Mouse (Mus musculus) intestine, postnatal 0 days (tissue): ENCODE measurements around the gene Ldah. TPM values are rescaled to one million over a fixed set of nuclear protein-coding genes. Genes with fewer than 3 reads are reported as not detected.

Experiments used
- ATAC-seq: fragments of 200-750 bp; cut with Nextera tagmentation; 2 replicates; pipeline ENCODE4 v1.8.0; 2017; ENCODE audit warnings: mild to moderate bottlenecking, moderate TSS enrichment, moderate library complexity
- H3K27ac ChIP-seq: fragments of 300-500 bp; sonication (generic); 2 replicates; pipeline ENCODE4 v1.5.1; 2014; ENCODE audit warnings: mild to moderate bottlenecking, low read depth, low read length, moderate library complexity
- H3K27me3 ChIP-seq: fragments of 300-500 bp; sonication (generic); replicated peaks from 2 replicates; pipeline ENCODE4 v1.6.1; 2014; ENCODE audit warnings: low read length, mixed read lengths; ENCODE audit not compliant: control insufficient read depth, insufficient read depth
- H3K36me3 ChIP-seq: fragments of 300-500 bp; sonication (generic); 2 replicates; pipeline ENCODE4 v1.6.1; 2014; ENCODE audit warnings: mild to moderate bottlenecking, moderate library complexity; ENCODE audit not compliant: control insufficient read depth, insufficient read depth
- H3K4me1 ChIP-seq: fragments of 300-500 bp; sonication (generic); replicated peaks from 2 replicates; pipeline ENCODE4 v1.6.1; 2014; ENCODE audit warnings: antibody characterized with exemption, low read length, mixed read lengths; ENCODE audit not compliant: control insufficient read depth, insufficient read depth
- H3K4me2 ChIP-seq: fragments of 300-500 bp; sonication (generic); replicated peaks from 2 replicates; pipeline ENCODE4 v1.6.1; 2014; ENCODE audit warnings: low read depth, mild to moderate bottlenecking, moderate library complexity
- H3K4me3 ChIP-seq: fragments of 300-500 bp; sonication (generic); 2 replicates; pipeline ENCODE4 v1.5.1; 2014; ENCODE audit warnings: low read depth, low read length
- H3K9ac ChIP-seq: fragments of 300-500 bp; sonication (generic); 2 replicates; pipeline ENCODE4 v1.6.1; 2014; ENCODE audit warnings: mild to moderate bottlenecking, low read depth, low read length
- H3K9me3 ChIP-seq: fragments of 300-500 bp; sonication (generic); 2 replicates; pipeline ENCODE4 v1.6.1; 2016; ENCODE audit warnings: mixed run types; ENCODE audit not compliant: control insufficient read depth
- CTCF ChIP-seq: sonication (generic); IDR thresholded peaks from 2 replicates; pipeline ENCODE4 v1.5.1; 2016; ENCODE audit warnings: low read depth, mild to moderate bottlenecking, control low read depth, antibody characterized with exemption, moderate library complexity
- WGBS: fragments of 180-500 bp; shearing (Covaris S2); extraction: QIAGEN DNeasy Blood & Tissue Kit; methylation state at CpG from one replicate; pipeline ENCODE4 v1.1.7; 2014; 5-methylcytosine and 5-hydroxymethylcytosine counted together
- polyA plus RNA-seq: library from polyadenylated mRNA; unstranded; fragments of >200 nt; fragmentation: Nextera tagmentation; extraction: Ambion mirVana; gene quantifications from 2 replicates; pipeline ENCODE4 v1.2.1, GENCODE M21; 2015

The Ldah gene
- polyA plus RNA-seq, 1 experiment from 2014 or later, result 38.0 TPM

DNA sequence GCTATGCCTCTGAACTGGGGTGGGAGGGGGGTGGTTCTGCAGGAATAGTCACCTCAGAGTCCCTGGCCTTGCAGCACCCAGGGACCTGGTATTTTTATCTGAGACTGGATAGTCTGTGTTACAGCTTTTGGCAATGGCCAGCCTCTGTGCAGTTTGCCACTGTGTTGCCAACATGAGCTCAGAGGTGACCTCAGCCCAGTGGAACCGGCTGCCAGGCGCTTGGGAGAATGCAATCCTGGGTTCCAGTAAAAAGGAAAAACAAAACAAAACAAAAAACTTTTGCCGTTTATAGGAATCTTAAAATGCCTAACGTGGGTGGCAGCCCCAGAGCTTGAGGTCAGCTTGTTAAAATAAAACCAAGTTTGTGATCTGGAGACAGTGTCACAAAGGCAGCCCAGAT, 126.4 kb downstream of the Ldah start:
- TF ChIP-seq CTCF, result no peak
- Histone ChIP-seq H3K9ac (no peak overlapping the region), H3K27ac (no peak overlapping the region), H3K36me3 (peaks cover 56% of the 10 kb centered on the region), H3K27me3 (no peaks in the 10 kb centered on the region), H3K4me3 (no peak overlapping the region), H3K4me1 (no peaks in the 10 kb centered on the region; the same call in 1 of the 2 replicates), H3K4me2 (no peak overlapping the region), H3K9me3 (no peaks in the 10 kb centered on the region)
- 85% methylated on average over 4 of the region's 4 CpGs for WGBS
- no peak for ATAC-seq

Other genes starting within 250 kb of the Ldah start
- gene Apob, start 230.5 kb upstream of the Ldah start, polyA plus RNA-seq, result 132 and 135 TPM in 2 replicates
- not detected in 2 replicates for gene Gdf7, start 93.8 kb downstream of the Ldah start, polyA plus RNA-seq
- 20.5 and 22.2 TPM in 2 replicates for gene Hs1bp3, start 105.3 kb downstream of the Ldah start, polyA plus RNA-seq